Mouse (Mus musculus) kidney, adult 18-20 months (tissue): Measurements from ENCODE around the gene Wbp1.
A peak's percentile ranks its signal among the peaks of the same experiment; 100 is the strongest.

Source experiments
- DNase-seq: peaks from one replicate; pipeline ENCODE4 v3.0.0; 2021

Gene Wbp1

GRCm38 (mm10) chr6:83115682-83116372 is 5.5 kb downstream of the Wbp1 start:
- DNase-seq: no peak

DNA sequence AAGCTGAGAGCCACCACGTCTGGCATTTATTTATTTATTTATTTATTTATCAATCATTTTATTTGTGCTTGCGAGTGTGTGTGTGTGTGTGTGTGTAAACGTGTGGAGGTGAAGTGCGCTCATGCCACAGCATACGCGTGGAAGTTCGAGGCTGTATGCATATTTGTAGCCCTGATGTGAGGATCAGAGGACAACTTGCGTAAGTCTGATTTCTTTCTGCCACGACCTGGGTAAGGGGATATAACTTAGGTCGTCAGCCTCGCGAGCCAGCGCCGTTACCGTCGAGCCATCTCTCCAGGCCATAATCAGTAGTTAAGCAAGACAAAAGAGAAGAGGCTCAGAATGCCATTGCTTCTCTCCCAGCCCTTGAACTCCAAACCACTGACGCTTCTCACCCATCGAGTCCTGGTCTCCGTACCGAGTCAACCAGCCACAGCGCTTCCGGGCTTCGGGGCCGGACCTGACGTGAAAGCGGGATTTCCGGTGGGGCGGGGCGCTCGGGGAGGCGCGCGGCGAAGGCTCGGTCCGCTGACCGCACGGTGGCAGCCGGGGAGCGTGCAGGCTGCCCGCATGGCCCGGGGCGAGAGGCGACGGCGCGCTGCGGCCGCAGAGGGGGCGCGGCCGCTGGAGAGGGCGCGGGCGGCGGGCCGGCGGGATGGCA is 6.2 kb downstream of the Wbp1 start, which contains the start of gene Mogs:
Gene Mogs (plus strand): TSS at position 486 of the 661 bp plus-strand sequence.
- peak; percentile 95 for DNase-seq

- DNase-seq: no peak
Measured at GRCm38 (mm10) chr6:83111510-83112136, 9.7 kb downstream of the Wbp1 start.

- peak; percentile 88 for DNase-seq
Measured at GRCm38 (mm10) chr6:83108762-83109668, 12.3 kb downstream of the Wbp1 start, which contains the start of gene Mrpl53. TSS of gene Mrpl53 (plus strand) at chr6:83109040.

- DNase-seq: peak; percentile 81
Measured at GRCm38 (mm10) chr6:83107566-83108400, 13.6 kb downstream of the Wbp1 start.

GRCm38 (mm10) chr6:83104158-83104557 is 17.2 kb downstream of the Wbp1 start:
- DNase-seq: no peak

- DNase-seq: no peak
Measured at GRCm38 (mm10) chr6:83103130-83103650, 18.2 kb downstream of the Wbp1 start.

DNA sequence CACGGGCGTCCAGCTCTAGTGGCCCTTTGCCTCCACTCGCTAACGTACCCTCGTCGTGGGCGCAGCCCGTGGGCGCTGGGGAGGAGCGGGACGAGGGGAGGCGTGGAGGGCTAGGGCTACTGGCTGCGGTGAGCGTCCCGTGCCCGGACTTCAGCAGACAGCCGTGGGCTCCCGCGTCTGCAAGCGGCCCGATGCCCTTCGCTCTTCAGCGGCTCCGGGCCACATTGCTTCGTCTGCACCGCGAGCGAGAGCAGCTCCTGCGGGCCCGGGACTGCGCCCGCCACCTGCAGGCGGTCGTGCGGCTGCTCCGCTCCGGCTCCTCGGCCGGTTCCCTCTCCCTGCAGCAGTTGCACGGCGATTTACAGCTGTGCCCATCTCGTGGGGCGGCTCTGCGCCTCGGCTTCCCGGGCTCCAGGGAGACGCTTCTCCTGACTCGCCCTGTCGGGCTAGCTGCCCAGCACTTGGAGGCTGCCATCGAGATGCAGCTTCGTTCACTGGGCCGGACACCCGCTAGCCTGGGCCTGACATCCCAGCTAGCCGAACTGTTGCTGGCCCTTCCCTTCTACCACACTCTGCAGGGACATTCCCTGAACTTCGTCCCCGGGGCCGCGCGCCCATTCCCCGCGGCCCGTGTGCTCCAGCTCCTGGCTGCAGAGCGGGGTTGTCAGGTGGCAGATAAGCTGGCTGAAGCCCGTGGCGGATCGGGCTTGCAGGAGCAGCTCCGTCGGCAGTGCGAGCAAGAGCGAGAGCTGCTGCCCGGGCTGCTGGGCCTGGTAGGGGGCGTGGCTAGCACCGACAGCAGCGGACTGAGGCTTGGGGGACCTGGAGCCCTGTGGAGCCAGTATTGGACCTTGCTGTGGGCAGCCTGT is 19.4 kb downstream of the Wbp1 start:
- peak; percentile 77 for DNase-seq

- DNase-seq: peak; percentile 93
Measured at GRCm38 (mm10) chr6:83101316-83101687, 20.1 kb downstream of the Wbp1 start, which contains the start of the genes Ccdc142 and Gm42688. TSS of gene Ccdc142 (plus strand) at chr6:83101601. TSS of gene Gm42688 (plus strand) at chr6:83101617.

DNA sequence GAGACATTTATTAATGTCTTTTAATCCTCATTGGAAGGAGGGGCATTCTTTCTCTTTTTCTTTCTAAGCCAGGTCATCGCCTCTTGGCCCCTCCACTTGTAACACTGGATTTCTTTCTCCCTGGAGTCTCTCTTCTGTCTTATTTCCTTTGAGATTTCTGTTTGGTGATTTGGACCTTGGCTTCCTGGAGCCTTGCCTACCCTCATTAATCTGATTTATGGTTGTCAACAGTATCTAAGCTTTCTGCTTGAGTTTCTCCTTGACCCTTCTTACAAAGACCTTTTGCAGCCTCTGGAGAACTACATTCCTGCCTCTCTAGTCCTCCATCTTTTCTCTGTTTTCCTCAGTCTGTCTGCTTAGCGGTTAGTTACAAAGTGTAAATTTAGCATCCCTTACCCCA is 22.9 kb downstream of the Wbp1 start:
- no peak for DNase-seq

DNA sequence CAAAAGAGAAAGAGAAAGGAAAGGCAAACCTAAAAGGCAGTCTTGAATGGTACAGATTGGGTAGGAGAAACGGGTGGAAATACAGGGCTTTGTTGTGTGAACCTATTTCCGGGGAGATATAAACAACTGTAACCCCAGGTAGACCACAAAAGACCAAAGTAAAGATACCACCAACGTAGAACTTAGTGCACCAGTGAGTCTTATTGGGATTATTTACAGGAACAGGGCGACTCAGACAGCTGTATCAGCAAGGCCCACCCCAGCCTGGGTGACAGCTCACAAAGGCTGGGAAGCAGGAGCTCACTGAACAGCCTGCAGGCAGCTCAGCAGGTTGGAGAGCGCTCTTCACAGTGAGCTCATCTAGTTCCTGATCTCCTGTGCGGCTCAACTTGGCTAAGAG is 25.4 kb downstream of the Wbp1 start:
- DNase-seq: no peak

- peak; percentile 23 for DNase-seq
Measured at GRCm38 (mm10) chr6:83092416-83093127, 28.8 kb downstream of the Wbp1 start.

- DNase-seq: no peak
Measured at GRCm38 (mm10) chr6:83087926-83088260, 33.5 kb downstream of the Wbp1 start.

DNA sequence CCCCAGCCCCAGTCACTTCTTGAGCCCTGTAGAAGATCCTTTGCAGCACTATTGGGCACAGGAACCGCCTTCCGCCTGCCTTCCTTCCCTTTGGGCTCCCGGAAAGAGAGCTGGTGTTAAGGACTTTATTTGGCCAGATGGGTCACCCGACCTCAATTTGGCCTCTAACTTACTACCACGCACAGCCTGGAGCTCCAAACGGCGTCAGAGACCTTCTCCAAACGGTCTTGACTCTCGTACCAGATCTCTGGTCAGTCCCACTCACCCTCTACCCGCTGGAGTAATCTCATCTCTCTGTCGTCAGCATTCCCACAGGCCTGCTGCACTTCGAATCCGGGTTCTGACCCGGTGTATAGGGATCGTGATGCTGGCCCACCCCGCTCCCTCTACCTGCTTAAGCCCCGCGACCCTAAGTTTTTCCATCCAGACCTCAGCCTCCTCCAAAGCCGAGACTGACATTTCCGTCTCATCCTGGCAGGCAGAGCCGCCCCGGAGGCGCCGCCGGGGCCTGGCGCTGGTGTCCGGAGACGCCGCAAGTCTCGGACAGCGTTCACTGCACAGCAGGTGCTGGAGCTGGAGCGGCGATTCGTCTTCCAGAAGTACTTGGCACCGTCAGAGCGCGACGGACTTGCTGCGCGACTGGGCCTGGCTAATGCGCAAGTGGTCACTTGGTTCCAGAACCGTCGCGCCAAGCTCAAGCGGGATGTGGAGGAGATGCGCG is 34.0 kb downstream of the Wbp1 start:
- peak; percentile 52 for DNase-seq

- DNase-seq: peak; percentile 13
Measured at GRCm38 (mm10) chr6:83086121-83087035, 35.0 kb downstream of the Wbp1 start, which contains the start of gene Lbx2. TSS of gene Lbx2 (plus strand) at chr6:83086367.

DNA sequence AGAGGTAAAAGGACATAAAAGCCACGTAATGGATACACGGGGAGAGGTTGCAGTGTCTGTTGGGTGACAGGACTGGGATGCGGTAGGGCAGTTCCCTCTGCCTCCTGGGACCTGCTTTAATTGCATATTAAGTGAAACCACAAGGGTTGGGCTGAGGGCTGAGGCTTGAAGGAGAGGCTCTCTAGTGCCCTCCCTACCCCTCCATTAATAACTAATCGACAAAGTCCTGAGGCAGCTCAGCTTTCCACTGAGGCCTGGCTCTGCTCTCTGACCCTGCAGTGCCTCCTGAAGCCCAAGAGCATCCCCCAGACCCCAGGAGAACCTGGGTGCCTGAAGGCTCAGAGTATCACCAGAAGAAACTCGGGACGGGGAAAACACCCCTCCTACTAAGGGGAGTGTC is 36.9 kb downstream of the Wbp1 start:
- DNase-seq: no peak

DNA sequence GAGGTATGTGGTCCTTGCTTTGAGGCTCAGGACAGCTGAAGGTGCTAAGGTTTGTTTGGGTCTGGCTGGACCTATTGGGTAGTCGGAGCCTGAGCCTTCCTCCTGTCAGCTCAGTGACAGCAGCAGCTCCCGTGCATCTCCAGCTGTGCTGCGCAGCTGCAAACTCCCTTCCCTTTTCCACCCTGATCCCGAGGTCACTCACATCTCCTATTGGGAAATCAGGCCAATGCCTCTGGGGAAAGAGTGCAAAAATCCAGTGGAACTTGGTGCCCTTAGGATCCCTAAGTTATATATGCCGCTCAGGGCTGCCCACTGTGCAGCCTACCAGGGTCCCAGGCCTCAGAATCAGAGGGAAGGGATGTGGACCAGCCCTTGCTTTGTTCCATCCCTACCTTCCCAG is 37.9 kb downstream of the Wbp1 start:
- no peak for DNase-seq

DNA sequence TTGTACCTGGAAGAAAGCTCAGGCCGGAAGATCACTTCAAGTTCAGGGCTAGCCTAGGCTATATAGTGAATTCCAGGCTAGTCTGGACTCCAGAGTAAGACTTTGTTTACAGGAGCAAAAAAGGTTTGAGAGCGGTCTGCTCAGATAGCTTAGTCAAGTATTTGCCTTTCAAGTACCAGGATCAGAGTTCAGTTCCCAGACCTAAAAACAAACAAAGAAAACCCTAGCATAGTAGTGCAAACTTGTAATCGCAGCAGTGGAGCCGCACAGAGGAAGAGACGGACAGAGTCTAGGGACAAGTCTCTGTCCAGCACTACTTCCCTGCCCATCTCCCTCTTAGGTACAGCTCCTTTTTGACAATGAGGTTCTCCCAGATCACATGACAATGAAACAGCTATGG is 41.1 kb downstream of the Wbp1 start:
- no peak for DNase-seq
